Comparison of ENCODE assay signal across 8 mouse cellular contexts in genomic region chr16:33684162-33684702, GRCm38 (mm10). TPM values are rescaled to one million over a fixed set of nuclear protein-coding genes. Genes with fewer than 3 reads are reported as not detected.
A peak's percentile ranks its signal among the peaks of the same experiment; 100 is the strongest.
DNase-seq lines count a peak whose midpoint lies in the region; ATAC-seq lines count a peak whose summit lies in the region.

Gene Heg1, plus strand, starts transcription at chr16:33684370.

- no peaks in the 10 kb centered on the region for H3K27me3 ChIP-seq in intestine, embryonic 14.5 days (replicated peaks; ENCODE audit: control insufficient read depth, insufficient read depth, low read length)
- H3K27me3 ChIP-seq in midbrain, embryonic 11.5 days (ENCODE audit: control insufficient read depth, insufficient read depth, low read length) = no peaks in the 10 kb centered on the region

- H3K4me1 ChIP-seq in intestine, embryonic 14.5 days (replicated peaks; ENCODE audit: control insufficient read depth, insufficient read depth, low read length) = peaks cover 25% of the 10 kb centered on the region
- H3K4me1 ChIP-seq in midbrain, embryonic 11.5 days (ENCODE audit: control insufficient read depth, insufficient read depth, low read length) = peaks cover 36% of the 10 kb centered on the region

- under 1% methylated on average over 51 of the region's 57 CpGs for WGBS in intestine, embryonic 14.5 days
- WGBS in midbrain, embryonic 11.5 days = under 1% methylated on average over 30 of the region's 57 CpGs

- H3K4me2 ChIP-seq in intestine, embryonic 14.5 days (ENCODE audit: low read length) = peak within 1 kb of the TSS; percentile 75
- H3K4me2 ChIP-seq in midbrain, embryonic 11.5 days = peak within 1 kb of the TSS; percentile 82

- intact Hi-C loops in gastrocnemius, postnatal 36 days (cut with DNase I) = loop anchor here (5.0 kb wide), 2 partner anchors 97 to 122 kb away; no protein-coding TSS in a partner anchor
- intact Hi-C loops in left cerebral cortex, postnatal 4 days (cut with DNase I) = no loop called here

- peak; percentile 84 for ATAC-seq in intestine, embryonic 14.5 days (replicated peaks; ENCODE audit: low FRiP score, low TSS enrichment, low read depth)
- ATAC-seq in midbrain, embryonic 11.5 days (ENCODE audit: low FRiP score) = peak; percentile 80

- peak within 1 kb of the TSS; percentile 97 for H3K9ac ChIP-seq in intestine, embryonic 14.5 days (ENCODE audit: low read length)
- peak within 1 kb of the TSS; percentile 99 for H3K9ac ChIP-seq in midbrain, embryonic 11.5 days (ENCODE audit: low read length)

- H3K36me3 ChIP-seq in intestine, embryonic 14.5 days (ENCODE audit: control insufficient read depth, insufficient read depth, low read length) = no peaks in the 10 kb centered on the region
- no peaks in the 10 kb centered on the region; the same call in 1 of the 2 replicates for H3K36me3 ChIP-seq in midbrain, embryonic 11.5 days (ENCODE audit: control insufficient read depth, insufficient read depth, low read length)

- DNase-seq in layer of hippocampus, adult 11-12 months (ENCODE audit: low spot score) = peak; percentile 57
- DNase-seq in layer of hippocampus, adult 9-10 months (ENCODE audit: low spot score) = no peak
- DNase-seq in embryo, embryonic 10.5 days (ENCODE audit: low spot score) = peak; percentile 76
- peak; percentile 78 to 86 for DNase-seq in gastrocnemius, postnatal 36 days
- DNase-seq in intestine, embryonic 14.5 days (ENCODE audit: low spot score) = peak; percentile 76
- peak; percentile 78 for DNase-seq in left cerebral cortex, postnatal 4 days
- DNase-seq in midbrain, embryonic 11.5 days (ENCODE audit: low spot score, missing footprints) = peak; percentile 96
- peak; percentile 64 for DNase-seq in spleen, adult 12 weeks (ENCODE audit: low spot score)

- H3K27ac ChIP-seq in intestine, embryonic 14.5 days (ENCODE audit: low read depth) = peak within 1 kb of the TSS; percentile 84
- H3K27ac ChIP-seq in midbrain, embryonic 11.5 days (ENCODE audit: low read depth, low read length) = peak within 1 kb of the TSS; percentile 82

- H3K4me3 ChIP-seq in intestine, embryonic 14.5 days (ENCODE audit: low read depth, low read length) = peak within 1 kb of the TSS; percentile 87
- peak within 1 kb of the TSS; percentile 96 for H3K4me3 ChIP-seq in midbrain, embryonic 11.5 days (ENCODE audit: low read depth, low read length)

- no peaks in the 10 kb centered on the region for H3K9me3 ChIP-seq in intestine, embryonic 14.5 days (ENCODE audit: control insufficient read depth, low read length)
- H3K9me3 ChIP-seq in midbrain, embryonic 11.5 days (ENCODE audit: control insufficient read depth, low read length) = no peaks in the 10 kb centered on the region

RNA-seq across cellular contexts. Expression of gene Heg1, which starts in this region (rescaled TPM):
- 10 to 100 TPM; 30.6 to 38.6 TPM for total RNA-seq in gastrocnemius, postnatal 36 days (2021)
- polyA plus RNA-seq in intestine, embryonic 14.5 days (2014; fragmentation: Nextera tagmentation; extraction: Ambion mirVana) = 26.5 and 28.4 TPM in 2 replicates
- total RNA-seq in left cerebral cortex, postnatal 4 days (2021) = 10 to 100 TPM; 22.5 to 23.0 TPM
- 39.5 and 40.7 TPM in 2 replicates for polyA plus RNA-seq in midbrain, embryonic 11.5 days (2014; fragmentation: Nextera tagmentation; extraction: Ambion mirVana)
